Mouse (Mus musculus) kidney, embryonic 15.5 days (tissue): Measurements from ENCODE around the gene Gpr179. TPM values are rescaled to one million over a fixed set of nuclear protein-coding genes. Genes with fewer than 3 reads are reported as not detected.
A peak's percentile ranks its signal among the peaks of the same experiment; 100 is the strongest.

Source experiments
- ATAC-seq: fragments of 200-750 bp; cut with Nextera tagmentation; replicated peaks from 2 replicates; pipeline ENCODE4 v1.8.0; 2017; ENCODE audit warnings: moderate TSS enrichment; ENCODE audit not compliant: low FRiP score
- H3K27ac ChIP-seq: fragments of 300-500 bp; sonication (generic); 2 replicates; pipeline ENCODE4 v1.5.1; 2015; ENCODE audit warnings: mild to moderate bottlenecking, inconsistent platforms
- H3K27me3 ChIP-seq: fragments of 300-500 bp; sonication (generic); 2 replicates; pipeline ENCODE4 v1.6.1; 2015; ENCODE audit warnings: inconsistent platforms
- H3K36me3 ChIP-seq: fragments of 300-500 bp; sonication (generic); 2 replicates; pipeline ENCODE4 v1.6.1; 2015; ENCODE audit warnings: inconsistent platforms
- H3K4me1 ChIP-seq: fragments of 300-500 bp; sonication (generic); 2 replicates; pipeline ENCODE4 v1.6.1; 2015; ENCODE audit warnings: inconsistent platforms
- H3K4me2 ChIP-seq: fragments of 300-500 bp; sonication (generic); 2 replicates; pipeline ENCODE4 v1.6.1; 2015; ENCODE audit warnings: moderate library complexity, mild to moderate bottlenecking, inconsistent platforms
- H3K4me3 ChIP-seq: fragments of 300-500 bp; sonication (generic); replicated peaks from 2 replicates; pipeline ENCODE4 v1.5.1; 2015; ENCODE audit warnings: mild to moderate bottlenecking, inconsistent platforms
- H3K9ac ChIP-seq: fragments of 300-500 bp; sonication (generic); 2 replicates; pipeline ENCODE4 v1.6.1; 2015; ENCODE audit warnings: mild to moderate bottlenecking, inconsistent platforms
- H3K9me3 ChIP-seq: fragments of 300-500 bp; sonication (generic); replicated peaks from 2 replicates; pipeline ENCODE4 v1.6.1; 2016; ENCODE audit warnings: inconsistent platforms
- WGBS: fragments of 180-500 bp; shearing (Covaris S2); methylation state at CpG from one replicate; pipeline ENCODE4 v1.1.7; 2015; ENCODE audit warnings: mixed read lengths; 5-methylcytosine and 5-hydroxymethylcytosine counted together
- polyA plus RNA-seq: library from polyadenylated mRNA; unstranded; fragments of >200 nt; fragmentation: Nextera tagmentation; extraction: Ambion mirVana; gene quantifications from 2 replicates; pipeline ENCODE4 v1.2.1, GENCODE M21; 2015

The Gpr179 gene
- polyA plus RNA-seq, 1 experiment from 2014 or later = 0.53 TPM

GRCm38 (mm10) chr11:97299939-97300338 is 51.9 kb downstream of the Gpr179 start:
- ATAC-seq = no peak
- no peaks in the 10 kb centered on the region for H3K9me3 ChIP-seq
- WGBS = 87% methylated on average over 2 of the region's 2 CpGs
- H3K4me3 ChIP-seq = no peak overlapping the region
- no peak overlapping the region for H3K9ac ChIP-seq
- no peaks in the 10 kb centered on the region for H3K36me3 ChIP-seq
- H3K27ac ChIP-seq = no peak overlapping the region
- peaks cover 4% of the 10 kb centered on the region; the same call in 1 of the 2 replicates for H3K4me1 ChIP-seq
- H3K27me3 ChIP-seq = no peaks in the 10 kb centered on the region
- H3K4me2 ChIP-seq = no peak overlapping the region

- H3K27me3 ChIP-seq = no peaks in the 10 kb centered on the region
- no peak for ATAC-seq
- WGBS = 89% methylated on average over 3 of the region's 4 CpGs
These were observed 55.3 kb downstream of the Gpr179 start for GRCm38 (mm10) chr11:97296542-97296941.

GRCm38 (mm10) chr11:97292731-97293130 is 59.1 kb downstream of the Gpr179 start:
- Histone ChIP-seq H3K27ac (no peak overlapping the region), H3K9me3 (no peaks in the 10 kb centered on the region), H3K27me3 (no peaks in the 10 kb centered on the region), H3K4me3 (no peak overlapping the region), H3K4me2 (no peak overlapping the region), H3K4me1 (no peaks in the 10 kb centered on the region), H3K9ac (no peak overlapping the region), H3K36me3 (no peaks in the 10 kb centered on the region)
- ATAC-seq = no peak
- 90% methylated on average over 1 of the region's 1 CpGs for WGBS

More at GRCm38 (mm10) chr11:97296542-97296941, 55.3 kb downstream of the Gpr179 start:
- Histone ChIP-seq H3K36me3 (no peaks in the 10 kb centered on the region), H3K4me1 (no peaks in the 10 kb centered on the region; the same call in 1 of the 2 replicates), H3K9ac (no peak overlapping the region), H3K9me3 (no peaks in the 10 kb centered on the region), H3K4me2 (no peak overlapping the region), H3K27ac (no peak overlapping the region), H3K4me3 (no peak overlapping the region)

GRCm38 (mm10) chr11:97289276-97290230 is 62.3 kb downstream of the Gpr179 start:
- Histone ChIP-seq H3K9ac (no peak overlapping the region), H3K4me3 (no peak overlapping the region), H3K4me2 (no peak overlapping the region), H3K36me3 (no peaks in the 10 kb centered on the region), H3K9me3 (no peaks in the 10 kb centered on the region), H3K4me1 (peaks cover 8% of the 10 kb centered on the region), H3K27ac (no peak overlapping the region), H3K27me3 (no peaks in the 10 kb centered on the region)
- no peak for ATAC-seq
- 51% methylated on average over 12 of the region's 12 CpGs for WGBS

- Histone ChIP-seq H3K36me3 (no peaks in the 10 kb centered on the region), H3K9ac (no peak overlapping the region), H3K9me3 (no peaks in the 10 kb centered on the region), H3K4me1 (peaks cover 8% of the 10 kb centered on the region), H3K27ac (no peak overlapping the region), H3K4me3 (no peak overlapping the region), H3K27me3 (no peaks in the 10 kb centered on the region), H3K4me2 (no peak overlapping the region)
- ATAC-seq = no peak
These were observed 64.2 kb downstream of the Gpr179 start for GRCm38 (mm10) chr11:97287643-97288042.

- H3K4me1 ChIP-seq = peaks cover 8% of the 10 kb centered on the region
- H3K4me3 ChIP-seq = no peak overlapping the region
- H3K27me3 ChIP-seq = no peaks in the 10 kb centered on the region
- no peaks in the 10 kb centered on the region for H3K9me3 ChIP-seq
- H3K4me2 ChIP-seq = no peak overlapping the region
- no peak for ATAC-seq
- 50% methylated on average over 6 of the region's 6 CpGs for WGBS
- H3K27ac ChIP-seq = no peak overlapping the region
- H3K9ac ChIP-seq = no peak overlapping the region
- H3K36me3 ChIP-seq = no peaks in the 10 kb centered on the region
These were observed 64.9 kb downstream of the Gpr179 start for GRCm38 (mm10) chr11:97286973-97287372.

- Histone ChIP-seq H3K4me1 (peaks cover 8% of the 10 kb centered on the region), H3K27me3 (no peaks in the 10 kb centered on the region), H3K9ac (no peak overlapping the region), H3K27ac (0 out of 2 replicates have a peak overlapping the region, but pooled peaks have one; percentile 32), H3K4me3 (no peak overlapping the region), H3K36me3 (no peaks in the 10 kb centered on the region), H3K9me3 (no peaks in the 10 kb centered on the region), H3K4me2 (no peak overlapping the region)
- ATAC-seq = no peak
- 66% methylated on average over 9 of the region's 9 CpGs for WGBS
These were observed 65.8 kb downstream of the Gpr179 start for GRCm38 (mm10) chr11:97285852-97286775.

- Histone ChIP-seq H3K4me2 (no peak overlapping the region), H3K36me3 (no peaks in the 10 kb centered on the region), H3K27ac (no peak overlapping the region), H3K4me3 (no peak overlapping the region), H3K4me1 (peaks cover 8% of the 10 kb centered on the region), H3K27me3 (no peaks in the 10 kb centered on the region), H3K9me3 (no peaks in the 10 kb centered on the region), H3K9ac (no peak overlapping the region)
- WGBS = 85% methylated on average over 4 of the region's 4 CpGs
- ATAC-seq = no peak
These were observed 67.0 kb downstream of the Gpr179 start for GRCm38 (mm10) chr11:97284854-97285253.

GRCm38 (mm10) chr11:97282179-97282578 is 69.7 kb downstream of the Gpr179 start:
- Histone ChIP-seq H3K36me3 (no peaks in the 10 kb centered on the region), H3K4me3 (no peak overlapping the region), H3K27me3 (no peaks in the 10 kb centered on the region), H3K4me1 (peaks cover 23% of the 10 kb centered on the region), H3K9ac (no peak overlapping the region), H3K9me3 (no peaks in the 10 kb centered on the region), H3K27ac (no peak overlapping the region), H3K4me2 (no peak overlapping the region)
- 84% methylated on average over 6 of the region's 6 CpGs for WGBS
- ATAC-seq = no peak

Other genes with a start within 250 kb of the Gpr179 start
- 0.14 and 0.27 TPM in 2 replicates for gene Tbx21, start 236.7 kb downstream of the Gpr179 start, polyA plus RNA-seq
- gene Tbkbp1, start 200.6 kb downstream of the Gpr179 start, polyA plus RNA-seq = 5.5 and 5.8 TPM in 2 replicates
- 55.1 and 56.3 TPM in 2 replicates for gene Kpnb1, start 164.2 kb downstream of the Gpr179 start, polyA plus RNA-seq
- 76.9 and 88.5 TPM in 2 replicates for gene Npepps, start 71.4 kb downstream of the Gpr179 start, polyA plus RNA-seq
- gene Mrpl45, start 36.4 kb downstream of the Gpr179 start, polyA plus RNA-seq = 52.4 and 54.1 TPM in 2 replicates
- 3.8 and 3.9 TPM in 2 replicates for gene Socs7, start 10.5 kb upstream of the Gpr179 start, polyA plus RNA-seq
- 4.6 and 5.9 TPM in 2 replicates for gene Arhgap23, start 63.5 kb upstream of the Gpr179 start, polyA plus RNA-seq
- 0.49 and 0.84 TPM in 2 replicates for gene 4933428G20Rik, start 148.3 kb upstream of the Gpr179 start, polyA plus RNA-seq
- gene Srcin1, start 224.1 kb upstream of the Gpr179 start, polyA plus RNA-seq = 0.83 and 0.85 TPM in 2 replicates